Mouse (Mus musculus) midbrain, embryonic 10.5 days (tissue): ENCODE data around the gene Ilf3. TPM values are rescaled to one million over a fixed set of nuclear protein-coding genes. Genes with fewer than 3 reads are reported as not detected.

Experiments used
- DNase-seq: peaks from one replicate; pipeline ENCODE4 v3.0.0-alpha.2; 2017; ENCODE audit warnings: low spot score
- H3K27ac ChIP-seq: fragments of 300-500 bp; sonication (generic); replicated peaks from 2 replicates; pipeline ENCODE4 v1.5.1; 2016; ENCODE audit warnings: mild to moderate bottlenecking
- H3K27me3 ChIP-seq: fragments of 300-500 bp; sonication (generic); 2 replicates; pipeline ENCODE4 v1.6.1; 2016; ENCODE audit warnings: low read depth, mild to moderate bottlenecking; ENCODE audit not compliant: poor library complexity, severe bottlenecking
- H3K36me3 ChIP-seq: fragments of 300-500 bp; sonication (generic); 2 replicates; pipeline ENCODE4 v1.6.1; 2016; ENCODE audit warnings: mild to moderate bottlenecking, moderate library complexity
- H3K4me1 ChIP-seq: fragments of 300-500 bp; sonication (generic); 2 replicates; pipeline ENCODE4 v1.6.1; 2016
- H3K4me3 ChIP-seq: fragments of 300-500 bp; sonication (generic); 2 replicates; pipeline ENCODE4 v1.5.1; 2016; ENCODE audit warnings: mild to moderate bottlenecking, moderate library complexity
- H3K9me3 ChIP-seq: fragments of 300-500 bp; sonication (generic); replicated peaks from 2 replicates; pipeline ENCODE4 v1.6.1; 2016; ENCODE audit warnings: mild to moderate bottlenecking
- WGBS: fragments of 180-500 bp; shearing (Covaris S2); methylation state at CpG from one replicate; pipeline ENCODE4 v1.1.7; 2016; 5-methylcytosine and 5-hydroxymethylcytosine counted together
- polyA plus RNA-seq: library from polyadenylated mRNA; unstranded; fragments of >200 nt; fragmentation: Nextera tagmentation; extraction: Ambion mirVana; gene quantifications from 2 replicates; pipeline ENCODE4 v1.2.1, GENCODE M21; 2016

Gene Ilf3
- polyA plus RNA-seq, 1 experiment from 2014 or later, result 295 TPM

DNA sequence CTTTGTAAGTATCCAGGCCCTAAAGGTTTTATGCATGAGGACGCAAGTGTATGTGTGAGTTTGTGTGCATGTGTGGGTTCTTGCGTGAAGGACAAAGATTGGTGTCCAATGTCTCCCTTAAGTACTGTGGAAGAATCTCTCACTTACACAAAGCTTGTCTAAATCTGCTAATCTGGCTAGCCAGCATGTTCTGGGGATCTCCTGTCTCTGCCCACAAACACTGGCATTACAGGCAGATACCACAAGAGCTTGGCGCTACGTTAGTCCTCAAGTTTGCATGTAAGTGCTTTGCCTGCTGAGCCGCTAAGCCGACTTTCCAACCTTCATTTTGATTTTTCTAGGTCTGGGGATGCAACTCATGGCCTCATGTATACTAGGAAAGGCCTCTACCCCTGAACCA is 69.9 kb downstream of the Ilf3 start:
- H3K4me1 ChIP-seq, result peaks cover 4% of the 10 kb centered on the region; the same call in 1 of the 2 replicates
- H3K27ac ChIP-seq, result no peak overlapping the region
- H3K27me3 ChIP-seq, result no peaks in the 10 kb centered on the region
- no peak for DNase-seq
- no peak overlapping the region for H3K4me3 ChIP-seq
- H3K36me3 ChIP-seq, result no peaks in the 10 kb centered on the region
- H3K9me3 ChIP-seq, result no peaks in the 10 kb centered on the region
- WGBS, result 91% methylated on average over 6 of the region's 6 CpGs

DNA sequence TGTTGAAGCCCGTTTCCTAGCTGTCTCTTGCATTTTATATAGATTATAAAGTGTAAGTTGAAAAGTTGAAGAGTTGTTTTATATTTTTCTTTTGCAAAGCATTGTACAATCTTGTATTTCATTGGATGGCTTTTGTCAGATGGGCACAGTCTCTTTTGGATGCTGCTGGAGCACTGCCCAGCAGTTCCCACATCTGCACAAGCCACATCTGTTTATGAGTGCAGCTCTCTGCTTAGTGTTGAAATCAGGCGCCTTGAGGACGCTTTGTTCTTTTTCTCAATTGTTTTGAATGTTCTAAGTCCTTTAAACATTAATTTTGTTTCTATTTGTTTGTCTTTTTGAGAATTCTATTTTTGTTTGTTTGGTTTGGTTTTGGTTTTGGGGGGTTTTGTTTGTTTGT is 70.5 kb downstream of the Ilf3 start:
- Histone ChIP-seq H3K27ac (no peak overlapping the region), H3K27me3 (no peaks in the 10 kb centered on the region), H3K4me1 (peaks cover 4% of the 10 kb centered on the region; the same call in 1 of the 2 replicates), H3K36me3 (no peaks in the 10 kb centered on the region), H3K9me3 (no peaks in the 10 kb centered on the region), H3K4me3 (no peak overlapping the region)
- no peak for DNase-seq
- WGBS, result 78% methylated on average over 3 of the region's 3 CpGs

DNA sequence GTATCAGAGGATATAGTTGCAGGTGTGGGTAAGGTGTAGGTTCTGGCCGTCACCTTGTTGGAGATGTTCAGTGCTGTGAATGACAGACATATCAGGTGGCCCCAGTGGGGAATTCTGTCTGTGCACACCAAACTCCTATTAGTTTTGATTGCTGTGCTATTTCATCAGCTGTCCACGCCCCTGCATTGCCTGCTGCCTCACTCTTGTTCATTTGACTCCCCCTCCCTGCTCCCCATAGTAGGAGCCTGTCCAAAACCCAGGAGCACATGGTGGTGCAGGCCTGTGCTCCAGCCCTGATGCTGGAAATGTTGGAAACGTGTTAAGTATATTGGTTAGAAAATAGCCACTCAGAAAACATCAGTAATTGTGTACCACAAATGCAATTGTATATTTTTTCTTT is 71.8 kb downstream of the Ilf3 start:
- Histone ChIP-seq H3K27me3 (no peaks in the 10 kb centered on the region), H3K4me1 (no peaks in the 10 kb centered on the region), H3K27ac (no peak overlapping the region), H3K4me3 (no peak overlapping the region), H3K36me3 (no peaks in the 10 kb centered on the region), H3K9me3 (no peaks in the 10 kb centered on the region)
- no peak for DNase-seq
- 88% methylated on average over 3 of the region's 3 CpGs for WGBS

DNA sequence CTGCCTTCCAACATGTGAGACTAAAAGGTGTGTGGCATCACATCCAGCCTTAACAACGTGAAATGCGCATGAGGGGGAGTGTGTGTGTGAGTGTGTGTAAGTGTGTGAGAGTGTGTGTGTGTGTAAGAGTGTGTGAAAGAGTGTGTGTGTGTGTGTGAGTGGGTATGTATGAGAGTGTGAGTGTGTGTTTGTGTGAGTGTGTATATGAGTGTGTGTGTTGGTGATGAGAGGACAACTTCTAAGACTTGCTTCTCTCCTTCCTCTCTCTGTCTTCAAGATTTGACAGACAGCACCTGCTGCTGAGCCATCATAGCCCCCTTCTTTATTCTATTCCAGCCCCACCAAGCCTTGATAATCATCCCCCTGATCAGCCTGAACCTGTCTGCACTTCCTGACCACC is 72.2 kb downstream of the Ilf3 start:
- H3K4me3 ChIP-seq, result no peak overlapping the region
- peaks cover 3% of the 10 kb centered on the region; the same call in 1 of the 2 replicates for H3K36me3 ChIP-seq
- no peaks in the 10 kb centered on the region for H3K9me3 ChIP-seq
- WGBS, result 96% methylated on average over 2 of the region's 2 CpGs
- H3K27ac ChIP-seq, result no peak overlapping the region
- H3K4me1 ChIP-seq, result no peaks in the 10 kb centered on the region
- no peak for DNase-seq
- no peaks in the 10 kb centered on the region for H3K27me3 ChIP-seq

DNA sequence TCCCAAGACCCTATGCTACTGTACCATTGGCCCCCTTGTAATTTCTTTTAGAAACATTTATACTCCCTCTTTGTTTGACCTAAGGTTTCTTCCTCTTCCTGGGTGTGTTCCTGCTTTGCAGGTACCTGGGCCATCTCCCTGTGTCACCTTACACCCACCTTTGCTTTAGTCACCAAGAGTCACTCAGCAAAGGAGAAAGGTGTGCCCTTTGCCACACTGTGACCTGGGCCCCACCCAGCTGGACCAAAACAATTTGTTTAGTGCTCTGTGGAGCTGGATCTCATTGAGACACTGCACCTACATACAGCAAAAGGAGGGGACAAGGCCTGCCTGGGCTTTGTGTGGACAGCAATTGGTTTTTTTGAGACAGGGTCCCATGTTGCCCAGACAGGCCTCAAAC is 72.7 kb downstream of the Ilf3 start:
- Histone ChIP-seq H3K9me3 (no peaks in the 10 kb centered on the region), H3K27ac (no peak overlapping the region), H3K36me3 (peaks cover 8% of the 10 kb centered on the region), H3K4me1 (no peaks in the 10 kb centered on the region), H3K27me3 (no peaks in the 10 kb centered on the region), H3K4me3 (no peak overlapping the region)
- no peak for DNase-seq

DNA sequence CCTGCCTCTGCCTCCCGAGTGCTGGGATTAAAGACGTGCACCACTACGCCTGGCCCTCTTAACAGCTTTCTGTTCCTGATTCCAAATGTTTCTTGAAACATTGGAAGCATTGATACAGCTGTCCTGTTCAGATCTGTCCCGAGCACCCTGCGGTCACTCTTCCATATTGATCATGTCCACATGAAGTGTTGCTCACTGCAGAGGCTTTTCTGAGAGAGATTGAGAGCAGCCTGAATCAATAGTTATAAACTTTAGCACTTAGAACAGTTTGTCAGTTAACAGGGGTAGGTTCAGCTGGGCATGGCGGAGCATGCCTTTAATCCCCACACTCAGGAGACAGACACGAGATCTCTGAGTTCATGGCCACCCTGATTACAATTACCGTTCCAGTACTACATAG is 76.2 kb downstream of the Ilf3 start:
- no peak overlapping the region for H3K4me3 ChIP-seq
- H3K36me3 ChIP-seq, result peaks cover 10% of the 10 kb centered on the region
- H3K4me1 ChIP-seq, result no peaks in the 10 kb centered on the region
- WGBS, result 95% methylated on average over 8 of the region's 8 CpGs
- no peaks in the 10 kb centered on the region for H3K27me3 ChIP-seq
- DNase-seq, result no peak
- H3K9me3 ChIP-seq, result no peaks in the 10 kb centered on the region
- no peak overlapping the region for H3K27ac ChIP-seq

DNA sequence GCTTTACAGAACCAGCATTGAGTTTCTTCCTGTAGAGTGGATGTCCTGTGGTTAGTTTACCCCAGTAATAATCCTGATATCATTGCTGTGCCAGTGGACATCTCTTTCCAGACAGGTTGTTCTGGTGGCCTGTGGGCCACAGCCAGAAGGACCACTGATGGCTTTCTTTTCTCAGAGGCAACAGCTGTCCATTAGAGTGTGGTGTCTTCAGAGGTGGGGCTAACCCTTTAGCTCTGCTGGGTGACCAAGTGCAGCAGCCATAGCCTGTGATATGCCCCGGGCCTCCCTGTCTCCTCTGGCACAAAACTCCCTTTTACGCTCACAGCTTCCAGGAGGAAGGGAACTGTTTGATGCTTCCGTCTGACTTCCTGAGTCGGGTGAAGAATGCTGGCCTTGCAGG is 76.9 kb downstream of the Ilf3 start:
- H3K9me3 ChIP-seq, result no peaks in the 10 kb centered on the region
- H3K27me3 ChIP-seq, result no peaks in the 10 kb centered on the region
- H3K36me3 ChIP-seq, result peaks cover 10% of the 10 kb centered on the region
- H3K27ac ChIP-seq, result no peak overlapping the region
- no peak overlapping the region for H3K4me3 ChIP-seq
- no peaks in the 10 kb centered on the region for H3K4me1 ChIP-seq
- WGBS, result 87% methylated on average over 4 of the region's 4 CpGs
- DNase-seq, result no peak

DNA sequence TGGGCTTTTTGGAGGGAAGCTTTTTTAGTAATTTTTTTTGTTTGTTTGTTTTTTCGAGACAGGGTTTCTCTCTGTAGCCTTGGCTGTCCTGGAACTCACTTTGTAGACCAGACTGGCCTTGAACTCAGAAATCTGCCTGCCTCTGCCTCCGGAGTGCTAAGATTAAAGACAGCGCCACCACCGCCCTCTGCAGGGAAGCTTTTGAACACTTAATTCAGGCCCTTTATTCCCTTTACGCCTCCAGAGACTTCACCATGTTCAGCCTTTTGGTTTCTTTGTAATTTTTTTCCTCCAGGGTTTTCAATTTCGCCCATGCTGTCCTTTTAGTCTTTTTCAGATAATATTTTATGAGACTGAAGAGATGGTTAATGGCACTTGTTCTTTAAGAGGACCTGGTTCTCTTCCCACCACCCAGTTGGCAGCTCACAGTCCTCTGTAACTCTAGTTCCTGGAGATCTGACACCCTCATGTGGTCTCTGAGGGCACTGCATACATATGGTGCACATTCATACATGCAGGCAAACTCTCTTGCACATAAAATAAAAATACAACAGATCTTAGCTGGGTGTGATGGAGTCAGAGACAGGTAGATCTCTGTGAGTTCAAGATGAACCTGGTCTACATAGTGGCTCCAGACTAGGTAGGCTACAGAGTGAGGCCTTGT is 77.5 kb downstream of the Ilf3 start:
- H3K27me3 ChIP-seq, result no peaks in the 10 kb centered on the region
- H3K4me3 ChIP-seq, result no peak overlapping the region
- 94% methylated on average over 6 of the region's 6 CpGs for WGBS
- no peak for DNase-seq
- no peaks in the 10 kb centered on the region for H3K4me1 ChIP-seq
- peaks cover 10% of the 10 kb centered on the region for H3K36me3 ChIP-seq
- H3K27ac ChIP-seq, result no peak overlapping the region
- H3K9me3 ChIP-seq, result no peaks in the 10 kb centered on the region

DNA sequence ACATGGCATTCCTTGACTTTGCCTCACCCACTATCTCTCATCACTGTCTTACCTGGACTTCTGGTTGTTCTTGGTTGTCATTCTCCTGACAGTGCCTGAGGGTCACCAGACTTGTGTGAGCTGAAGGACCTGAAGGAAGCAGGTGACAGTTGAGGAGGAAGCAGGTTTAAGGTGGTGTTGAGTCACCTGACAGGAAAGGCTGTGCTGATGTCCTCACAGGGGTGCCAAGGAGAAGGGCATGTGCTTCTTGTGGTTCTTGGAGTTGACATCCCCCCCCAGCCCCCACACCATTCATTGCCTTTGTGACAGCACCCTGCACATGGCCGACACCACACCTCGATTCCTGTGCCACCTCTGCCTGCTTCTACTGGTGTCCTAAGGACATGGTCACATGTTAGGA is 80.1 kb downstream of the Ilf3 start:
- no peak overlapping the region for H3K27ac ChIP-seq
- peaks cover 5% of the 10 kb centered on the region; the same call in 1 of the 2 replicates for H3K4me1 ChIP-seq
- H3K9me3 ChIP-seq, result no peaks in the 10 kb centered on the region
- no peaks in the 10 kb centered on the region for H3K27me3 ChIP-seq
- no peak for DNase-seq
- WGBS, result 98% methylated on average over 2 of the region's 2 CpGs
- H3K4me3 ChIP-seq, result no peak overlapping the region
- peaks cover 10% of the 10 kb centered on the region for H3K36me3 ChIP-seq

DNA sequence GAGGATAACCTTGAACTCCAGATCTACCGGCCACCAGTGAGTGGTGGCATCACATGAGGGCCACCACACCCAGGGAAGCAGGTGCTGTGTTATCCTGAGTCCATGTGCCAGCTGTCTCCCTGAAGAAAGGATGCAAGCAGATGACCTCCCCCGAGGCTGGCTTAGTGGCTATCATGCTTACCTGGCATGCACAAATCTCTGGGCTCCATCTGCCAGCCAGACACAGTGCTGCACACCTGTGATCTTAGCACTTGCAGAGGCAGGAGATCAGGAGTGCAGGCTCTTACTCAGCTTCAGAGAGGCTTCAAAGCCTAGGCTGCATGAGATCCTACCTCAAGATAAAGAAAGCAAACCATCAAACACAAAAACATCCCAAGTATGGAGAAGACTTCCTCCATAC is 82.0 kb downstream of the Ilf3 start:
- Histone ChIP-seq H3K4me3 (no peak overlapping the region), H3K27me3 (no peaks in the 10 kb centered on the region), H3K9me3 (no peaks in the 10 kb centered on the region), H3K27ac (no peak overlapping the region), H3K4me1 (peaks cover 5% of the 10 kb centered on the region; the same call in 1 of the 2 replicates), H3K36me3 (peaks cover 9% of the 10 kb centered on the region)
- no peak for DNase-seq
- 90% methylated on average over 2 of the region's 2 CpGs for WGBS

DNA sequence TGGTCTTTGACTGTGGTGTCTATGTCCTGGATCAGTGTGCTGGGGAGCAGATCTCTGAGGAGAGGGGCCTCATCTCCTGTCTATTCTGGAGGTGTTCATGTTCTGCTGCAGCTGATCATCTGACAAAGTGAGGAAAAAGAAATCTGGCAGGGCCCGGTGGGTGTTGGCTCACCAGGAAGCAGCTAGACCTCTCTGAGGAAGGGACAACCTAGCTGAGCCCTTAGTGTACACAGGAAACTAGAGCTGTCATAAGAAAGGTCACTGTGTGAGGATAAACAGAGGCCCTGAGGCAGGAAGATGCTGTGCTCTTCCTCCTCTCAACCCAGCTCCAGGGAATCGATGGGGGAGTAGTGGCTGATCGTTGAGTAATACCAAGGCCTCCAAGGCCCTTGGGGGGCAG is 82.6 kb downstream of the Ilf3 start:
- WGBS, result 93% methylated on average over 3 of the region's 3 CpGs
- H3K9me3 ChIP-seq, result no peaks in the 10 kb centered on the region

DNA sequence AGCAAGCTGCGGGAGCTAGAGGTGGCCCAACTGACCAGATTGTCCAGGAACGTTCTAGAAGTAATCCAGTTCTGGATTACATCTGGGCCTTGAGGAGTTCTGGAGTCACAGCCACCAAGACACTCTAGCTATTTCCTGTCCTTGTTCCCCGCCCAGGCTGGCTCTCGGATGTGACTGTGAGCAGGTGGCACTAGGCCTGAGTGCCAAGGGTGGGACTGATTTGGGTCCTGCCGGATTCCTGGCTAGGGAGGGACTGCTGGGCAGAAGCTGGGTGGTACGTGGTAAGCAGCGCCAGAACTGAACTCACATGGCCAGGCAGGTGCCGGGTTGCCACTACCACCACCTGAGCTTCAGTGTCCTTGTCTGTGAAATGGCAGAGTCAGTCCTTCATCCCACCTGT is 83.7 kb downstream of the Ilf3 start:
- Histone ChIP-seq H3K4me1 (peaks cover 8% of the 10 kb centered on the region; the same call in 1 of the 2 replicates), H3K27me3 (no peaks in the 10 kb centered on the region), H3K9me3 (no peaks in the 10 kb centered on the region), H3K4me3 (no peak overlapping the region), H3K36me3 (no peaks in the 10 kb centered on the region), H3K27ac (no peak overlapping the region)
- 92% methylated on average over 8 of the region's 8 CpGs for WGBS
- no peak for DNase-seq

More for the DNA sequence above, 82.6 kb downstream of the Ilf3 start:
- peaks cover 3% of the 10 kb centered on the region for H3K36me3 ChIP-seq
- no peak overlapping the region for H3K27ac ChIP-seq
- H3K4me3 ChIP-seq, result no peak overlapping the region
- no peaks in the 10 kb centered on the region for H3K27me3 ChIP-seq
- peaks cover 8% of the 10 kb centered on the region; the same call in 1 of the 2 replicates for H3K4me1 ChIP-seq
- DNase-seq, result no peak

DNA sequence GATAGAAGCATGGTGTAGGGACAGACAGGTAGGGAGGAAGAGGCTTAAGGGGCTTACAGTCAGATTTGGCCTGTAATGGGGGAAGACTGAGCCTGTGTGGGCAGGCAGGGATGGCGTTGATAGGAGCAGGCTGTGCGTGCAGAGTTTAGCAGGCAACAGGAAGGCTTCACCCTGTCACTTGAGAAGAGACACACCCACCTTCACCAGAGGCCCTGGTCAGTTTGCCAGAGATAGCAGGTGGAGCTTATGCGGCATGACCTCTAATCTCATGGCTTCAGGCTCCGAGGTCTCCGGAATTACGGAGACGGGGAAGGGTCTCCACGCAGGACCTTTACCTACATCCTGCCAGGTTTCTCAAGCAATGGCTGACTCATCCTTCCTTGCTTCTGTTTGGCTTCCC is 84.2 kb downstream of the Ilf3 start:
- DNase-seq, result no peak
- Histone ChIP-seq H3K36me3 (no peaks in the 10 kb centered on the region), H3K4me3 (no peak overlapping the region), H3K27ac (no peak overlapping the region), H3K9me3 (no peaks in the 10 kb centered on the region), H3K27me3 (no peaks in the 10 kb centered on the region), H3K4me1 (peaks cover 11% of the 10 kb centered on the region; the same call in 1 of the 2 replicates)
- 90% methylated on average over 8 of the region's 8 CpGs for WGBS

DNA sequence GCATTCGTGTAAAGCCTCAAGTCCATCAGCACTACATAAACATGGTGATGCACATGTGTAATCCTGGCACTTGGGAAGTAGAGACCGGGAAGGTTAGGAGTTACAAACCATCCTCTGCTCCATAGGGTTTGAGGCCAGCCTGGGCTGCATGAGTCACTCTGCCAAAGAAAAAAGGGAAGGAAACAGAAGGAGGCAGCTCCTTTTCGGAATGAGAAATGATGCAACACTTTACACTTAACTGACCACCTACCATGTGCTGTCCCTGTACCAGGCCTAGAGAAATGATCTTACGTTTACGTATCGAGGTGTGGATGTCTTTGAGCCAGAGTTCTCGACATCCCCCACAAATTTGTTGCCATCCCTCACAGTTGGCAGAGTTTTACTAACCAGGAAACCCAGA is 85.3 kb downstream of the Ilf3 start:
- H3K4me1 ChIP-seq, result peaks cover 11% of the 10 kb centered on the region; the same call in 1 of the 2 replicates
- no peak for DNase-seq
- H3K9me3 ChIP-seq, result no peaks in the 10 kb centered on the region
- no peaks in the 10 kb centered on the region for H3K36me3 ChIP-seq
- H3K27ac ChIP-seq, result no peak overlapping the region
- WGBS, result 92% methylated on average over 7 of the region's 7 CpGs
- no peak overlapping the region for H3K4me3 ChIP-seq
- H3K27me3 ChIP-seq, result no peaks in the 10 kb centered on the region
